Comparison of ENCODE assay signal across 16 mouse cellular contexts in genomic region chr9:86660327-86660726, GRCm38 (mm10). TPM values are rescaled to one million over a fixed set of nuclear protein-coding genes. Genes with fewer than 3 reads are reported as not detected.
"Had no signal": no experiment of that assay in that cellular context is flagged by ENCODE, and none has a peak within 500 bp of the region (broad histone marks: within the 10 kb centered on the region; RNA-seq: fewer than 3 reads in every experiment).

No protein-coding gene starts in this region.

- DNase-seq: gastrocnemius, postnatal 25 days; heart, adult 18-20 months; heart, postnatal 10 days; heart, postnatal 4 days; kidney, adult 2 months; kidney, adult 9 months; kidney, postnatal 14 days; kidney, postnatal 36 days; layer of hippocampus, adult 9-11 months; layer of hippocampus, postnatal 36 days; left cerebral cortex, postnatal 4 days had no signal

- ATAC-seq: hindbrain, embryonic 16.5 days; inflammation-experienced regulatory T-cells, adult 6 months; intestine, embryonic 15.5 days; intestine, postnatal 0 days had no signal

RNA-seq across cellular contexts. Expression of gene Me1, which starts 35.4 kb away (rescaled TPM):
- total RNA-seq: granulocyte monocyte progenitor cell, adult 5-6 weeks had no signal
